Mouse (Mus musculus) limb, embryonic 14.5 days (tissue): Measurements from ENCODE around the gene Hacl1. TPM values are rescaled to one million over a fixed set of nuclear protein-coding genes. Genes with fewer than 3 reads are reported as not detected.

Experiments used
- ATAC-seq: fragments of 200-750 bp; cut with Nextera tagmentation; 2 replicates; pipeline ENCODE4 v1.8.0; 2017; ENCODE audit warnings: low read depth, moderate number of reproducible peaks, moderate TSS enrichment; ENCODE audit not compliant: low FRiP score
- DNase-seq: peaks from one replicate; pipeline ENCODE4 v3.0.0-alpha.2; 2015; ENCODE audit warnings: low spot score
- H3K27ac ChIP-seq: fragments of 300-500 bp; sonication (generic); replicated peaks from 2 replicates; pipeline ENCODE4 v1.5.1; 2014; ENCODE audit warnings: low read depth, mild to moderate bottlenecking, low read length, moderate library complexity, mixed read lengths
- H3K27me3 ChIP-seq: fragments of 300-500 bp; sonication (generic); 2 replicates; pipeline ENCODE4 v1.6.1; 2014; ENCODE audit warnings: low read length, mixed read lengths; ENCODE audit not compliant: control insufficient read depth, insufficient read depth
- H3K36me3 ChIP-seq: fragments of 300-500 bp; sonication (generic); 2 replicates; pipeline ENCODE4 v1.6.1; 2014; ENCODE audit warnings: mild to moderate bottlenecking, low read length, moderate library complexity, mixed read lengths; ENCODE audit not compliant: control insufficient read depth, insufficient read depth
- H3K4me1 ChIP-seq: fragments of 300-500 bp; sonication (generic); 2 replicates; pipeline ENCODE4 v1.6.1; 2014; ENCODE audit warnings: antibody characterized with exemption, low read length, mixed read lengths; ENCODE audit not compliant: control insufficient read depth, insufficient read depth
- H3K4me2 ChIP-seq: fragments of 300-500 bp; sonication (generic); replicated peaks from 2 replicates; pipeline ENCODE4 v1.6.1; 2014; ENCODE audit warnings: low read depth, mild to moderate bottlenecking, low read length, moderate library complexity; ENCODE audit not compliant: severe bottlenecking
- H3K4me3 ChIP-seq: fragments of 300-500 bp; sonication (generic); replicated peaks from 2 replicates; pipeline ENCODE4 v1.5.1; 2014; ENCODE audit warnings: low read length
- H3K9ac ChIP-seq: fragments of 300-500 bp; sonication (generic); 2 replicates; pipeline ENCODE4 v1.6.1; 2014; ENCODE audit warnings: mild to moderate bottlenecking, low read depth, low read length, moderate library complexity; ENCODE audit not compliant: severe bottlenecking
- H3K9me3 ChIP-seq: fragments of 300-500 bp; sonication (generic); 2 replicates; pipeline ENCODE4 v1.6.1; 2016; ENCODE audit warnings: low read length; ENCODE audit not compliant: control insufficient read depth
- POLR2A ChIP-seq: fragments of 200-500 bp; IDR thresholded peaks from 2 replicates; pipeline ENCODE4 v1.8.0; 2012; ENCODE audit warnings: inconsistent platforms, mild to moderate bottlenecking, moderate library complexity, borderline replicate concordance; ENCODE audit not compliant: insufficient read depth, insufficient read length; ENCODE audit errors: extremely low read depth
- WGBS: fragments of 180-500 bp; shearing (Covaris S2); extraction: QIAGEN DNeasy Blood & Tissue Kit; methylation state at CpG from one replicate; pipeline ENCODE4 v1.1.7; 2014; 5-methylcytosine and 5-hydroxymethylcytosine counted together
- polyA plus RNA-seq, 2 experiments: library from polyadenylated mRNA; depleted of rRNA in 1 of 2; stranded (reverse) in 1 of 2; unstranded in 1 of 2; fragments of >200 nt; fragmentation: Nextera tagmentation in 1 of 2; extraction: Ambion mirVana in 1 of 2; gene quantifications; 2 replicates each; pipeline versions ENCODE4 v1.2.1 to v1.2.3; 2012 to 2014

Gene Hacl1
- polyA plus RNA-seq, 2 experiments = 16.5 to 18.2 TPM

DNA sequence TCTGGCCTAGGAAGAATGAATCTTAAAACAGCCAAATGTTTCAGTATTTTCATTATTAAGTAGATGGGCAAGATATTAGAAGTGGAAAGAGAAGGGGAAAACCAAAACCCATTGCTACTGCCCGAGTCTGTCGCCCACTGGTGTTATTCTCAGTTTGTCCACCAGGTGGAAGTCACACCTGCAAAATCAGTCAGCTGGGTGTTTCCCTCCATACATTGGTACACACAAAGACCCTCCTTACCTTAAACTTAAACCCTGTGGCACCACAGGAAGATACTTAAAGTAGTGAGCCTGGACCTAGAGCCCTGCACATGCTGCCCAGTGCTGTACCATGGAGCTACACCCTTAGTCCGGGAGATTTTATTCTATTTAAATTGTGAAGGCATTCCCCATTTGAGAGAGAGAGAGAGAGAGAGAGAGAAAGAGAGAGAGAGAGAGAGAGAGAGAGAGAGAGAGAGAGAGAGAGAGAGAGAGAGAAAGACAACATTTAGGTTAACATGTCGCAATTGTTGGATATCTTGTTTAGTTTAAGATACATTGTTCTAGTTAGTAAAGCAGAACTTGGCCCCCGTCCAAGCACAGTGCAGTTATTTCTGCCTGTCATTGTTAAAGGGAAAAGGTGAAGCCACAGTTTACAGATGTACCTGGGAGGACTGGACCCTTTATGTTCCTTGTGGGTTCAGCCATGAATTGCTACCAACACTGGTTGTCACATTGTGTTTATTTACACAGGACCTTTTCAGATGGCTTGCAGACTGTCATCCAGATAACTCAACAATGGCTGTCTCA, 16.0 kb upstream of the Hacl1 start:
- Histone ChIP-seq H3K4me2 (no peak overlapping the region), H3K9me3 (no peaks in the 10 kb centered on the region), H3K4me3 (no peak overlapping the region), H3K27me3 (no peaks in the 10 kb centered on the region), H3K27ac (no peak overlapping the region), H3K9ac (no peak overlapping the region), H3K4me1 (peaks cover 43% of the 10 kb centered on the region), H3K36me3 (no peaks in the 10 kb centered on the region)
- ATAC-seq = no peak
- TF ChIP-seq POLR2A = no peak
- peak; percentile 73 for DNase-seq
- WGBS = 34% methylated on average over 5 of the region's 5 CpGs

- no peaks in the 10 kb centered on the region for H3K27me3 ChIP-seq
- H3K9ac ChIP-seq = no peak overlapping the region
- no peaks in the 10 kb centered on the region for H3K9me3 ChIP-seq
- 75% methylated on average over 7 of the region's 7 CpGs for WGBS
- H3K4me2 ChIP-seq = no peak overlapping the region
- H3K36me3 ChIP-seq = no peaks in the 10 kb centered on the region
- TF ChIP-seq POLR2A = no peak
- no peak overlapping the region for H3K27ac ChIP-seq
- peaks cover 41% of the 10 kb centered on the region for H3K4me1 ChIP-seq
- H3K4me3 ChIP-seq = no peak overlapping the region
- no peak for DNase-seq
- no peak for ATAC-seq
Observed at GRCm38 (mm10) chr14:31656386-31656785, 15.3 kb upstream of the Hacl1 start.

DNA sequence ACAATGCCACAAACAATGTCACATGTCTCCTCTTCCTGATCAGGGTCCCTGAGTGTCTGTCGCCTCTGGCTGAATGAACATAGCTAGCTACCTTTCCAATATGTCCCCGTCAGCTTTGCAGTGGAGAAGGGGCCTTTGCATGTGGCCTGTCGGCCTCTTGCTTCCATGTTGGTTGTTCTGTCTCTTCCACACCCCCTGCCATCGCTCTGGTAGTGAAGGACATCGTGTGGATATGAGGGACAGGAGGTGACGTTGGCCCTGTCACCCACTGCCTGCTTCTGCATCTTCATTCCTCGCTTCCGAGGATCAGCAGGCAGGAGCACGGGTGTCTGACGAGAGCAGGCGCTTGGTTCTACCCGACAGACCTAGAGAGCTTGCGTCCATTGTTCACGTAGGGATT, 14.3 kb upstream of the Hacl1 start:
- ATAC-seq (no peak), DNase-seq (no peak)
- Histone ChIP-seq H3K27me3 (no peaks in the 10 kb centered on the region), H3K4me2 (no peak overlapping the region), H3K27ac (no peak overlapping the region), H3K9me3 (no peaks in the 10 kb centered on the region), H3K36me3 (no peaks in the 10 kb centered on the region), H3K4me3 (no peak overlapping the region), H3K4me1 (peaks cover 32% of the 10 kb centered on the region), H3K9ac (no peak overlapping the region)
- WGBS = 86% methylated on average over 14 of the region's 14 CpGs
- no peak for TF ChIP-seq POLR2A

DNA sequence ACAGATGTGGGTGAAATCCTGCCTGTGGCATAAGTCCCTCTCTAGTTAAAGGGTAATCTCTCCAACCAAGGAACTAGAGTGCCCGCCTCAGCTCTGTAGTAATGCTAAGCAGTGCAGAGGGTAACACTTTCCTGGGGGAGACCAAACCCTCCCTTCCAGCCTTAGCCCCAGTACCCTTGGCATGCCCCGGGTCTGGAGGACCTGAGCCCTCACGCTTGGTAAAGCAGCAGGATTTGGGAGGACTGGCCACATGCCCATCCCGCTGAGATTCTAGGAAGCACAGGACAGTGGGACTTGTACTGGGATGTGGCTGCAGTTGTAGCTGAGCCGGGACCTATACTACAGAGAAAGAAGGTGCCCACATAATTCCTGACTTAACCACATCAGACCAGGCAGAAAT, 13.7 kb upstream of the Hacl1 start:
- TF ChIP-seq POLR2A = no peak
- Histone ChIP-seq H3K4me3 (no peak overlapping the region), H3K4me2 (no peak overlapping the region), H3K4me1 (peaks cover 26% of the 10 kb centered on the region), H3K9ac (no peak overlapping the region), H3K27ac (no peak overlapping the region), H3K36me3 (no peaks in the 10 kb centered on the region), H3K27me3 (no peaks in the 10 kb centered on the region), H3K9me3 (no peaks in the 10 kb centered on the region)
- no peak for DNase-seq
- no peak for ATAC-seq
- 88% methylated on average over 5 of the region's 5 CpGs for WGBS

DNA sequence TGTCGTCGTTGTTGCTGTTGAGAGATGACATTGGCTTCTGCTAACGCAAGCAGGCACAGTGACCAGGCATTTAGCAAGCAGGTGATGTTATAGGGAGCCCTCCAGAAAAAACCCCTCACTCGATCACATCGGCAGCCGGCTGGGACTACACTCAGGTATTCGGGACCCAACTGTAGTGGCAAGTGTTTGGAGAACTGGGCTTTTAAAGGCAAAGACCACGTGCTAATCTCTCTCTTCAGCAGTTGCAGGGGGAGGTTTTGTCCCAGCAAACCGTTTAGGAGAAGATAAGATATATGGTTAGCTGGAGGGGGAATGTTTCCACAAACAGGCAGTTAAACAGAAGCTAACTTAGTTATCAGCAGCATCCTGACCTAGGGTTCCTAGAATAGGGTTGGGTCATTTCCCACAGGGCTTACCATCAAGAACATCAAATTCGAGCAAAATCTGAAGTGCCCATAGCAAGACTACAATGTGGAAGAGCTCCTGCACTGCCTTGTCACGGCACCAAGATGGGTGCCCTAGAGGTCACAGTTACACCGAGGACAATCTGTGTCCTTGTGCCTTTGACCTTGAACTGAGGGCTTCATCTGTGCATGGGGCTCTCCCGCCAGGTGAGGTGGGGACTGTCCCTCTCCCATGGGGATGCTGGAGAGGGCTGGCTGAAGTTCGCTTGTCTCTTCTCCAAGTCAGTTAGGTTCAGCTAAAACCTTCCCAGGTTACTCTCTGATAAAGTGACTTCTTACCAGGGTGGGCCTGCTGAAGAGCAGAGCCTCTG, 12.2 kb upstream of the Hacl1 start:
- Histone ChIP-seq H3K4me1 (peaks cover 11% of the 10 kb centered on the region), H3K9ac (no peak overlapping the region), H3K36me3 (no peaks in the 10 kb centered on the region), H3K4me2 (no peak overlapping the region), H3K27me3 (no peaks in the 10 kb centered on the region), H3K27ac (no peak overlapping the region), H3K9me3 (no peaks in the 10 kb centered on the region), H3K4me3 (no peak overlapping the region)
- ATAC-seq (no peak), DNase-seq (peak; percentile 2)
- TF ChIP-seq POLR2A = no peak
- WGBS = 81% methylated on average over 14 of the region's 14 CpGs
